Mouse (Mus musculus) heart, embryonic 14.5 days (tissue): Measurements from ENCODE around the gene Zbtb43. TPM values are rescaled to one million over a fixed set of nuclear protein-coding genes. Genes with fewer than 3 reads are reported as not detected.

Experiments
- ATAC-seq: fragments of 200-750 bp; cut with Nextera tagmentation; 2 replicates; pipeline ENCODE4 v1.8.0; 2017; ENCODE audit warnings: low read depth, moderate TSS enrichment; ENCODE audit not compliant: insufficient number of reproducible peaks, insufficient read depth, low FRiP score
- H3K27ac ChIP-seq, 2 experiments: fragments of 200-500 bp in 1 of 2; fragments of 300-500 bp in 1 of 2; sonication (generic) in 1 of 2; replicated peaks in 1 of 2; 2 replicates each; pipeline ENCODE4 v1.5.1; 2012 to 2014; ENCODE audit warnings: low read depth in 2 of 2, low read length in 2 of 2, control low read depth in 1 of 2, mild to moderate bottlenecking in 1 of 2, mixed read lengths in 1 of 2; ENCODE audit not compliant: control insufficient read depth in 1 of 2, insufficient read depth in 1 of 2
- H3K27me3 ChIP-seq: fragments of 300-500 bp; sonication (generic); 2 replicates; pipeline ENCODE4 v1.6.1; 2014; ENCODE audit warnings: mild to moderate bottlenecking, low read length, control low read depth; ENCODE audit not compliant: control insufficient read depth, insufficient read depth
- H3K36me3 ChIP-seq: fragments of 300-500 bp; sonication (generic); 2 replicates; pipeline ENCODE4 v1.6.1; 2014; ENCODE audit warnings: mild to moderate bottlenecking, control low read depth, low read length, mixed read lengths; ENCODE audit not compliant: control insufficient read depth, insufficient read depth
- H3K4me1 ChIP-seq, 2 experiments: fragments of 200-500 bp in 1 of 2; fragments of 300-500 bp in 1 of 2; sonication (generic) in 1 of 2; 2 replicates each; pipeline ENCODE4 v1.6.1; 2012 to 2014; ENCODE audit warnings: low read length in 2 of 2, control low read depth in 1 of 2, mixed read lengths in 1 of 2; ENCODE audit not compliant: control insufficient read depth in 2 of 2, insufficient read depth in 2 of 2
- H3K4me2 ChIP-seq: fragments of 300-500 bp; sonication (generic); 2 replicates; pipeline ENCODE4 v1.6.1; 2014; ENCODE audit warnings: mild to moderate bottlenecking, low read length
- H3K4me3 ChIP-seq, 2 experiments: fragments of 200-500 bp in 1 of 2; fragments of 300-500 bp in 1 of 2; sonication (generic) in 1 of 2; 2 replicates each; pipeline ENCODE4 v1.5.1; 2012 to 2014; ENCODE audit warnings: low read length in 2 of 2, mild to moderate bottlenecking in 2 of 2, control low read depth in 1 of 2, low read depth in 1 of 2, moderate library complexity in 1 of 2; ENCODE audit not compliant: control insufficient read depth in 1 of 2, insufficient read depth in 1 of 2
- H3K9ac ChIP-seq: fragments of 300-500 bp; sonication (generic); 2 replicates; pipeline ENCODE4 v1.6.1; 2014; ENCODE audit warnings: mild to moderate bottlenecking, low read length
- H3K9me3 ChIP-seq: fragments of 300-500 bp; sonication (generic); 2 replicates; pipeline ENCODE4 v1.6.1; 2016; ENCODE audit warnings: low read length, control low read depth; ENCODE audit not compliant: control insufficient read depth
- WGBS: fragments of 180-500 bp; shearing (Covaris S2); extraction: QIAGEN DNeasy Blood & Tissue Kit; methylation state at CpG from one replicate; pipeline ENCODE4 v1.1.7; 2014; 5-methylcytosine and 5-hydroxymethylcytosine counted together
- polyA plus RNA-seq: library from polyadenylated mRNA; unstranded; fragments of >200 nt; fragmentation: Nextera tagmentation; extraction: Ambion mirVana; gene quantifications from 2 replicates; pipeline ENCODE4 v1.2.1, GENCODE M21; 2014

Gene Zbtb43
- polyA plus RNA-seq, 1 experiment from 2014 or later = 16.7 TPM

- 60% methylated on average over 10 of the region's 10 CpGs for WGBS
- no peak overlapping the region for H3K27ac ChIP-seq
- no peak overlapping the region for H3K4me2 ChIP-seq
- no peak overlapping the region for H3K9ac ChIP-seq
- H3K36me3 ChIP-seq = no peaks in the 10 kb centered on the region
- no peak overlapping the region for H3K4me3 ChIP-seq
- ATAC-seq = no peak
- H3K4me1 ChIP-seq = no peaks in the 10 kb centered on the region
- no peaks in the 10 kb centered on the region for H3K9me3 ChIP-seq
- no peaks in the 10 kb centered on the region for H3K27me3 ChIP-seq
These were observed 21.2 kb upstream of the Zbtb43 start for GRCm38 (mm10) chr2:33489565-33489964.

DNA sequence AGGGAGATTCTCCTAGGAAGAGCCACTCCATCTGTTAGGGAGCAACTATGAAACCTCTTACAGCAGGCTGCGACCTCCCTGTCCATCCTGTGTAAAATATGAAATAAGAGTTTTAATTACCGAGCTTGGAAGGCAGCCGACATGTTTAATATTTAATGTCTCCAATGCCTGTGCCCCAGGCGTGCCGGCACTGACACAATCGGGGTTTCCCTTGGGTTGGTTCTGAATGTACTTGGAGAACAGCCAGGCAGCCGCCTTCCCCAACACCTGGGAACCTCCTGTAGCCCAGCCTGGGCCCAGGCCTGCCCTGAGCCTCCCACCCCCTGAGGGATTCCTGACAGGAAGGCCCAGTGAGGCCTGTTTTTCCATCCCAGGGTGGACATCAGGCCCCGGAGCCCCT lies 19.0 kb upstream of the Zbtb43 start:
- H3K4me3 ChIP-seq = no peak overlapping the region
- H3K9ac ChIP-seq = no peak overlapping the region
- no peaks in the 10 kb centered on the region for H3K27me3 ChIP-seq
- no peaks in the 10 kb centered on the region for H3K9me3 ChIP-seq
- no peak for ATAC-seq
- no peak overlapping the region for H3K27ac ChIP-seq
- no peak overlapping the region for H3K4me2 ChIP-seq
- H3K36me3 ChIP-seq = no peaks in the 10 kb centered on the region
- 70% methylated on average over 8 of the region's 8 CpGs for WGBS
- H3K4me1 ChIP-seq = no peaks in the 10 kb centered on the region

DNA sequence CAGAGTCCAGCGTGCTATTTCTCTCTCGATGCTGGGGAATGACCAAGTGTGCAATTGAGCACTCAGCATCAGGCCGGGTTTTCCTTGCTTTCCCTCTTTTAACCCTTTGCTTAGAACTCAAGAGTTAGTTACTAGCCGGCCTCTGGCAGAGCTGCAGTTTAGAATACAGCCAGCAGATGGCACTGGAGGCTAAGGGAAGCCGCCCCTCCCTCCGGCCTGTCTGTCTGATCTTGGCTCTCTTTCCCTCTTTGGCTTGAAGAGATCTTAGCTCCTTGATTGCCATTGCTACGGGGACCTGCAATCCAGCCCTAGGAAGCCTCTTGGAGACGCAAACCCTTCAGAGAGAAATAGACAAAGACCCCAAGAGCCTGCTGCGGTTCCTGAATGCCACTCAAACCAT lies 18.5 kb upstream of the Zbtb43 start:
- Histone ChIP-seq H3K4me3 (no peak overlapping the region), H3K9me3 (no peaks in the 10 kb centered on the region), H3K4me1 (no peaks in the 10 kb centered on the region), H3K27ac (no peak overlapping the region), H3K4me2 (no peak overlapping the region), H3K36me3 (no peaks in the 10 kb centered on the region), H3K27me3 (no peaks in the 10 kb centered on the region), H3K9ac (no peak overlapping the region)
- ATAC-seq = no peak
- 9% methylated on average over 9 of the region's 9 CpGs for WGBS

GRCm38 (mm10) chr2:33477961-33478755 lies 9.8 kb upstream of the Zbtb43 start:
- H3K4me2 ChIP-seq = no peak overlapping the region
- H3K4me1 ChIP-seq = no peaks in the 10 kb centered on the region
- no peak for ATAC-seq
- no peak overlapping the region for H3K4me3 ChIP-seq
- H3K27ac ChIP-seq = no peak overlapping the region
- no peaks in the 10 kb centered on the region for H3K27me3 ChIP-seq
- no peaks in the 10 kb centered on the region for H3K36me3 ChIP-seq
- H3K9ac ChIP-seq = no peak overlapping the region
- 78% methylated on average over 10 of the region's 10 CpGs for WGBS
- no peaks in the 10 kb centered on the region for H3K9me3 ChIP-seq

DNA sequence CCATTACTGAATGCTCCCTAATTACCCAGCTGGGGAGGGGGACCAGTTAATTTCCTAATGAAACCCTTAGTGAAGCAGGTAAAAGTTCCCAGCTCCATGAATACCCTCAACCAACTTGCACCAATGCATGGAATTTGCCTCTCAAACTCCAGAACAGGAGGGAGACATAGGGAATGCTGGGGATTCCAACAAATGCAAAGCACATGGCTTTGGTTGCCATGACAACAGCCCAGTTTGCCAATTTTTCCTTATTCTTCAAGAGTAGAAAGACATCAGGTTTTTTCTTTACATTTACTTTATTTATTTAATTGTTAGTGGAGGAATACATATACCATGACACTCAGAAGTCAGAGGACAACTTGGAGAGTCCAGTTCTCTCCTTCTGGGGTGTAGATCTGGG lies 7.6 kb upstream of the Zbtb43 start:
- ATAC-seq = no peak
- H3K4me1 ChIP-seq = no peaks in the 10 kb centered on the region
- H3K27me3 ChIP-seq = no peaks in the 10 kb centered on the region
- no peak overlapping the region for H3K27ac ChIP-seq
- H3K4me2 ChIP-seq = no peak overlapping the region
- H3K9ac ChIP-seq = no peak overlapping the region
- no peak overlapping the region for H3K4me3 ChIP-seq
- H3K9me3 ChIP-seq = no peaks in the 10 kb centered on the region; the same call in 1 of the 2 replicates
- H3K36me3 ChIP-seq = no peaks in the 10 kb centered on the region

DNA sequence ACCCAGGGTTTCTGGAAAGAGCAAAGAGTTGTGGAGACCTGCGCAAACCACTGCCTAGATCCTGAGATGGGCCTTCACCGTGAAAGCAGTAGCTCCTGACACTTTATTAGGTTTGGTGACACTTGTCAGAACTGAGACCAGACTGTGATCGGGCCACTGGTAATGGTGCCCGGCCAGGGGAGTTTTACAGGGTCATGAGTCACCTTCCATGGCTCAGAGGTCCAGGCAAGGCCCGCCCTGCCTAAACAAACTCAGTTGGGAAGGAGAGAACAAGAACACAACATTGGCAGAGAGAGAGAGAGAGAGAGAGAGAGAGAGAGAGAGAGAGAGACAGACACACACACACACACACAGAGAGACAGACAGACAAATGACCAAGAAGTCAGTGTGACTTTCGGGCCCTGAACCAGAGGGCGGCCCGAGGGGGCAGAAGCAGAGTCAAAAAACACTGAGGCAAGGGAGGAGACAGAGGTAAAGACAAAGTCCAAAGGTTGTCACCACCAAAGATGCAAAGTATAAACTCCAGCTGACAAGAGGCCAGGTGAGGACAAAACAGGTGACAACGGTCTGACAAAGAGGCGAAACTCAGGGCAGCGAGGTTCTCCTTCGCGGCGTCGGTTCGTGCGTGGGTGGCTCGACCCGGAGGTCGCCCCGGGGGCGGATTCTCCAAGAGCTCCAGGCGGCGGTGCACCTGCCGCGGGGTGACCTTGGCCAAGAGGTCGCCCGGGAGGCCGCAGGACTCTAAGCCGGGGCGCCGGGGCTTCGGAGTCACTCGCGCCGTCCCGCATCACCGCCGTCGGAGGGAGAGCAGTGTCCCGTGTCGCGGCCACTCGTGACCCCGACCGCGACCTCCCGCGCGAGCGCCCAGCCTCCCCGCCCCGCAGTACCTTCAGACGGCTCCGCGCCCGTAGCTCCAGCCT lies 553 bp downstream of the Zbtb43 start:
- Histone ChIP-seq H3K4me1 (peaks cover 3 to 28% of the 10 kb centered on the region in 2 experiments), H3K4me2 (peak overlapping the region; percentile 83), H3K9ac (peak overlapping the region; percentile 93), H3K4me3 (peak overlapping the region; percentile 77 to 92), H3K36me3 (peaks cover 23% of the 10 kb centered on the region), H3K27ac (peak overlapping the region; percentile 52 to 79), H3K9me3 (no peaks in the 10 kb centered on the region; the same call in 1 of the 2 replicates), H3K27me3 (no peaks in the 10 kb centered on the region)
- ATAC-seq = no peak; the same call in 1 of the 2 replicates
- WGBS = 4% methylated on average over 57 of the region's 57 CpGs

DNA sequence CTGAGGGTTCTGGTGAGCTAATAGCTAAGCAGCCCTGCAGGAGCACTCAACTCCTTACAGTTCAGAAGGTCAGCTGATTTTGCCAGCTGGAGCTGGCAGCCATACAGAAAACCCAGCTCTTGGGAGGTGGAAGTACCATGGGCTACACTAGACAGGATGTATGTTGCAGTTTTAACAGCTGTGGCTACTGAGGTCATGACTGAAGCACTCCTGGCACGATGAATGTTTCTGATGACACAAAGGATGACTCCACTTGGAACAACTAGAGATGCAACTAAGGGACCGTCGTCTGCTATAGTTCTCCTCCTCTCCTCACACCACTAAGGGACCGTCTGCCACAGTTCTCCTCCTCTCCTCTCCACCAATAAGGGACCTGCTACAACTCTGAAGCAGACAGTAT lies 2.4 kb downstream of the Zbtb43 start:
- 58% methylated on average over 4 of the region's 4 CpGs for WGBS

More for the DNA sequence above, 2.4 kb downstream of the Zbtb43 start:
- H3K9me3 ChIP-seq = no peaks in the 10 kb centered on the region
- ATAC-seq = no peak
- no peak overlapping the region for H3K4me2 ChIP-seq
- H3K4me3 ChIP-seq = no peak overlapping the region
- peaks cover 3 to 28% of the 10 kb centered on the region in 2 experiments for H3K4me1 ChIP-seq
- H3K27me3 ChIP-seq = no peaks in the 10 kb centered on the region
- H3K9ac ChIP-seq = peak overlapping the region; percentile 21; the same call in 1 of the 2 replicates
- 0 out of 4 replicates have a peak overlapping the region, but pooled peaks of 1 of the 2 experiments have one; percentile 14 for H3K27ac ChIP-seq
- peaks cover 41% of the 10 kb centered on the region for H3K36me3 ChIP-seq
